9 mouse cellular contexts compared by ENCODE assay signal in the genomic region with DNA sequence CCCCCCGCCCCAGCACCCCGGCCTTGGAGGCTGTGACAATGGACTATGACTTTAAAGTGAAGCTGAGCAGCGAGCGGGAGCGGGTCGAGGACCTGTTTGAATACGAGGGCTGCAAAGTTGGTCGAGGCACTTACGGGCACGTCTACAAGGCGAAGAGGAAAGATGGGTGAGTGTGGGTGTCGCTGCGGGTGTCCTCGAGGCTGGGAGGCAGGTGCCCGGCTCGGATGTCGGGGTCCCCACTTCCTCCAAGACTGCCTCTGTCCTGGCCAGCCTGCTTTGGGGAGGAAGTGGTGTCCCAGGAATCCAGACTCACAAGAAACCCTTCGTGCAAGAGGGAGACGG. TPM values are rescaled to one million over a fixed set of nuclear protein-coding genes. Genes with fewer than 3 reads are reported as not detected.
DNase-seq lines count a peak whose midpoint lies in the region; ATAC-seq and TF ChIP-seq lines count a peak whose summit lies in the region.
"Had no signal": no experiment of that assay in that cellular context is flagged by ENCODE, and none has a peak within 500 bp of the region (broad histone marks: within the 10 kb centered on the region; RNA-seq: fewer than 3 reads in every experiment).

No protein-coding gene starts in this region.

- peak overlapping the region; percentile 75 for H3K4me2 ChIP-seq in stomach, embryonic 14.5 days (replicated peaks; ENCODE audit: low read depth, low read length)

- peak overlapping the region; percentile 89 for H3K9ac ChIP-seq in stomach, embryonic 14.5 days (replicated peaks; ENCODE audit: low read depth, low read length)

- peak; percentile 45 for ATAC-seq in granulocyte monocyte progenitor cell, adult 5-6 weeks (replicated peaks; ENCODE audit: poor library complexity, severe bottlenecking)
- ATAC-seq in stomach, embryonic 14.5 days (ENCODE audit: insufficient number of reproducible peaks, insufficient read depth, low FRiP score, low read depth): peak; percentile 26; the same call in 1 of the 2 replicates

- H3K4me3 ChIP-seq in layer of hippocampus, adult 2 months: peak overlapping the region; percentile 63
- peak overlapping the region; percentile 76 for H3K4me3 ChIP-seq in stomach, embryonic 14.5 days (ENCODE audit: low read depth, low read length)

- H3K9me3 ChIP-seq in stomach, embryonic 14.5 days (ENCODE audit: control insufficient read depth, low read depth, low read length): no peaks in the 10 kb centered on the region

- under 1% methylated on average over 19 of the region's 19 CpGs for WGBS in stomach, embryonic 14.5 days

- DNase-seq in adrenal gland, postnatal 36 days: peak; percentile 38 to 45
- DNase-seq in adrenal gland, adult 2 months: no peak
- DNase-seq in 3T3-L1 (ENCODE audit: low read depth, low spot score): peak; percentile 41
- peak; percentile 71 for DNase-seq in cerebellum, adult 9-11 months
- DNase-seq in layer of hippocampus, adult 2 months (ENCODE audit: low spot score in 2 of 2): peak in 1 of 2 experiments; percentile 25
- DNase-seq in mesoderm, embryonic 11.5 days (ENCODE audit: low read depth, low spot score): peak; percentile 21

- no peak for TF ChIP-seq CTCF in layer of hippocampus, adult 2 months (conservative IDR thresholded peaks at IDR 0.05)

- H3K27ac ChIP-seq in layer of hippocampus, adult 2 months: peak overlapping the region; percentile 97
- peak overlapping the region; percentile 97; the same call in 1 of the 2 replicates for H3K27ac ChIP-seq in stomach, embryonic 14.5 days (ENCODE audit: low read length)

- no peaks in the 10 kb centered on the region for H3K27me3 ChIP-seq in stomach, embryonic 14.5 days (ENCODE audit: control insufficient read depth, insufficient read depth, low read length)

- H3K4me1 ChIP-seq in stomach, embryonic 14.5 days (ENCODE audit: control insufficient read depth, insufficient read depth, low read length): peaks cover 12% of the 10 kb centered on the region

- no peaks in the 10 kb centered on the region for H3K36me3 ChIP-seq in stomach, embryonic 14.5 days (ENCODE audit: control insufficient read depth, insufficient read depth, low read length)

RNA-seq across cellular contexts. Expression of a gene that starts 0.6 kb away (rescaled TPM):
- 10 to 100 TPM; 43.0 to 78.1 TPM for total RNA-seq in adrenal gland, postnatal 36 days (2021)
- 10 to 100 TPM; 41.1 to 79.6 TPM for total RNA-seq in adrenal gland, adult 2 months (2021)
- polyA plus RNA-seq in adrenal gland, adult 2 months (2012; rRNA removed): 42.2 and 70.3 TPM in 2 replicates
- total RNA-seq in granulocyte monocyte progenitor cell, adult 5-6 weeks (2014; fragmentation: Nextera tagmentation): 36.1 and 56.1 TPM in 2 replicates
- total RNA-seq in granulocyte monocyte progenitor cell, adult 5-6 weeks (2017): 43.8 and 49.3 TPM in 2 replicates
- total RNA-seq in layer of hippocampus, adult 2 months (2021): 10 to 100 TPM; 40.7 to 44.5 TPM
- polyA plus RNA-seq in stomach, embryonic 14.5 days (2014; fragmentation: Nextera tagmentation; extraction: Ambion mirVana): 24.6 and 24.7 TPM in 2 replicates

RNA-seq across cellular contexts. Expression of a gene that starts 10.3 kb away (rescaled TPM):
- 10 to 100 TPM; 49.3 to 60.3 TPM for total RNA-seq in adrenal gland, postnatal 36 days (2021)
- 10 to 100 TPM; 45.4 to 75.7 TPM for total RNA-seq in adrenal gland, adult 2 months (2021)
- polyA plus RNA-seq in adrenal gland, adult 2 months (2012; rRNA removed): 7.1 and 9.2 TPM in 2 replicates
- 23.8 and 24.0 TPM in 2 replicates for total RNA-seq in granulocyte monocyte progenitor cell, adult 5-6 weeks (2014; fragmentation: Nextera tagmentation)
- total RNA-seq in granulocyte monocyte progenitor cell, adult 5-6 weeks (2017): 34.7 and 38.5 TPM in 2 replicates
- total RNA-seq in layer of hippocampus, adult 2 months (2021): 10 to 100 TPM; 64.6 to 70.8 TPM
- polyA plus RNA-seq in stomach, embryonic 14.5 days (2014; fragmentation: Nextera tagmentation; extraction: Ambion mirVana): 40.6 TPM in 2 replicates

RNA-seq across cellular contexts. Expression of a gene that starts 46.5 kb away (rescaled TPM):
- under 1 TPM; 0.53 to 0.95 TPM for total RNA-seq in adrenal gland, postnatal 36 days (2021)
- total RNA-seq in adrenal gland, adult 2 months (2021): 1 to 10 TPM; 1.4 to 1.9 TPM
- polyA plus RNA-seq in adrenal gland, adult 2 months (2012; rRNA removed): 0.63 and 0.73 TPM in 2 replicates
- not detected in 2 replicates for total RNA-seq in granulocyte monocyte progenitor cell, adult 5-6 weeks (2014; fragmentation: Nextera tagmentation)
- not detected in 2 replicates for total RNA-seq in granulocyte monocyte progenitor cell, adult 5-6 weeks (2017)
- 1 to 10 TPM; 1.2 to 1.6 TPM for total RNA-seq in layer of hippocampus, adult 2 months (2021)
- polyA plus RNA-seq in stomach, embryonic 14.5 days (2014; fragmentation: Nextera tagmentation; extraction: Ambion mirVana): not detected in 2 replicates
- total RNA-seq: heart, postnatal 36 days had no signal
